Mouse (Mus musculus) hindbrain, embryonic 13.5 days (tissue): ENCODE measurements around the gene Lhx3. TPM values are rescaled to one million over a fixed set of nuclear protein-coding genes. Genes with fewer than 3 reads are reported as not detected.

Experiments
- ATAC-seq: fragments of 200-750 bp; cut with Nextera tagmentation; 2 replicates; pipeline ENCODE4 v1.8.0; 2017; ENCODE audit warnings: moderate TSS enrichment; ENCODE audit not compliant: low FRiP score
- H3K27ac ChIP-seq: fragments of 300-500 bp; sonication (generic); 2 replicates; pipeline ENCODE4 v1.5.1; 2015; ENCODE audit warnings: inconsistent platforms, mild to moderate bottlenecking, moderate library complexity
- H3K27me3 ChIP-seq: fragments of 300-500 bp; sonication (generic); 2 replicates; pipeline ENCODE4 v1.6.1; 2015; ENCODE audit warnings: mild to moderate bottlenecking, inconsistent platforms
- H3K36me3 ChIP-seq: fragments of 300-500 bp; sonication (generic); 2 replicates; pipeline ENCODE4 v1.6.1; 2015; ENCODE audit warnings: mild to moderate bottlenecking, inconsistent platforms
- H3K4me1 ChIP-seq: fragments of 300-500 bp; sonication (generic); replicated peaks from 2 replicates; pipeline ENCODE4 v1.6.1; 2015; ENCODE audit warnings: inconsistent platforms
- H3K4me2 ChIP-seq: fragments of 300-500 bp; sonication (generic); 2 replicates; pipeline ENCODE4 v1.6.1; 2015; ENCODE audit warnings: inconsistent platforms, mild to moderate bottlenecking, moderate library complexity
- H3K4me3 ChIP-seq: fragments of 300-500 bp; sonication (generic); 2 replicates; pipeline ENCODE4 v1.5.1; 2015; ENCODE audit warnings: mild to moderate bottlenecking, inconsistent platforms
- H3K9ac ChIP-seq: fragments of 300-500 bp; sonication (generic); 2 replicates; pipeline ENCODE4 v1.6.1; 2015; ENCODE audit warnings: mild to moderate bottlenecking, inconsistent platforms
- H3K9me3 ChIP-seq: fragments of 300-500 bp; sonication (generic); 2 replicates; pipeline ENCODE4 v1.6.1; 2016; ENCODE audit warnings: inconsistent platforms
- WGBS: fragments of 180-500 bp; shearing (Covaris S2); methylation state at CpG from one replicate; pipeline ENCODE4 v1.1.7; 2015; 5-methylcytosine and 5-hydroxymethylcytosine counted together
- polyA plus RNA-seq: library from polyadenylated mRNA; unstranded; fragments of >200 nt; fragmentation: Nextera tagmentation; extraction: Ambion mirVana; gene quantifications from 2 replicates; pipeline ENCODE4 v1.2.1, GENCODE M21; 2015

Gene Lhx3
- polyA plus RNA-seq, 1 experiment from 2014 or later = 5.2 TPM

DNA sequence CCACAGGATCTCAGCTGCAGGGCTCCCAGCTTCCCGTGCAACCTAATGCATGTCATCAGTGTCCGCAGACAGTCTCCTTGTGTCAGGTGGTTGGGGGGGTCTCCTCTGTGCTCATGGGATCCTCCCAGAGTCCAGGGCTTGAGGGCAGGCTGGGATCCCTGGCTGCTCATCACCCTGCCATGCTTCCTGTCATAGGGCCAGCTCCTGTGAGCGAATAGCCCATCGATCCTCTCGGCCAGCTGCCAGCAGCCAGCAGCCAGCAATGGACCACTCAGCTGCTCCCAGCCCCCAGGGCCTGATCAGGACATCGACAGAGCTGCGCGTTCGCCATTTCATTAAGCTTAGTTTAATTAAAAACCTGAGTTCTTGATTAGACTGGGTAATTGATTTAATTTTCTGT, 50.0 kb downstream of the Lhx3 start:
- no peaks in the 10 kb centered on the region for H3K9me3 ChIP-seq

DNA sequence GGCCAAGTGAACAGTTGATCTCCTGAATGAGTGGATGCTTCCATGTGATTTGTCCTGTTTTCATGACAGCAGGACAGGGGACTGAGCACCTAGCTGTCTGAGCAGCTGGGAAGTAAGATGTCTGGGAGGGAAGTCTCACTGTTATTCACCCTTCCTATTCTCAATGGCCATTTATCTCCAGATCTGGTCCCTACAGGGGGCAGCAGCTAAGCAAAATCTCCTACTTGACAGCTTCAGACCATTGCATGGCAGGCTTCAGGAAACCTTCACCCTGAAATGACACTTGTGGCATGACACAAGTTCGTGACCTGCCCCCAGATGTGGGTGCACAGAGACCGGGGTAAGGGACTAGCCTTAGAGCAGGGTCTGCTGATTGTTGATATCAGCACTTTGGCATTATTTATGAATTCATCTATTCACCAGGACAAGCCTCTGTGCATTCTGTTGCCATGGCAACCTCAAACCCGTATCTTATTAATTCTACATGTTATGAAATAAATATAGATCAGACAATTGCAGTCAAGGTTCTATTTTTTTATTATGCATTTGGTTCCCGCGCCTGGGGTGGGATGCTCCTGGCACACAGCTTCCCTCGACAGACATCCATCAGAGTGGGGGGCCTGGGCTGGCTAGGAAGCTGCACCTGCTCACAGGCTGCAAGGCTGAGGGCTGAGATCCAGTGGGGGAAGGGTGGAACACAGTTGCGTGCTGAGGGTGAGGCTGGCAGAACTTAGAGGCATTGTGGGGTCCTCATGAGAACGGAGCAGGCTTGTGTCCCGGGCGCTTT, 51.7 kb downstream of the Lhx3 start:
- no peaks in the 10 kb centered on the region for H3K27me3 ChIP-seq
- H3K9ac ChIP-seq = no peak overlapping the region
- peaks cover 32% of the 10 kb centered on the region for H3K4me1 ChIP-seq
- H3K27ac ChIP-seq = peak overlapping the region; percentile 75
- H3K4me3 ChIP-seq = no peak overlapping the region
- 38% methylated on average over 10 of the region's 10 CpGs for WGBS
- peak; percentile 80 for ATAC-seq
- H3K4me2 ChIP-seq = peak overlapping the region; percentile 8; the same call in 1 of the 2 replicates
- no peaks in the 10 kb centered on the region for H3K36me3 ChIP-seq
- no peaks in the 10 kb centered on the region for H3K9me3 ChIP-seq

More for the DNA sequence above, 50.0 kb downstream of the Lhx3 start:
- WGBS = 50% methylated on average over 9 of the region's 9 CpGs
- Histone ChIP-seq H3K4me1 (peaks cover 32% of the 10 kb centered on the region), H3K36me3 (no peaks in the 10 kb centered on the region), H3K27me3 (no peaks in the 10 kb centered on the region), H3K9ac (no peak overlapping the region), H3K27ac (peak overlapping the region; percentile 75; the same call in 1 of the 2 replicates), H3K4me2 (no peak overlapping the region), H3K4me3 (no peak overlapping the region)
- ATAC-seq = peak; percentile 21; the same call in 1 of the 2 replicates

DNA sequence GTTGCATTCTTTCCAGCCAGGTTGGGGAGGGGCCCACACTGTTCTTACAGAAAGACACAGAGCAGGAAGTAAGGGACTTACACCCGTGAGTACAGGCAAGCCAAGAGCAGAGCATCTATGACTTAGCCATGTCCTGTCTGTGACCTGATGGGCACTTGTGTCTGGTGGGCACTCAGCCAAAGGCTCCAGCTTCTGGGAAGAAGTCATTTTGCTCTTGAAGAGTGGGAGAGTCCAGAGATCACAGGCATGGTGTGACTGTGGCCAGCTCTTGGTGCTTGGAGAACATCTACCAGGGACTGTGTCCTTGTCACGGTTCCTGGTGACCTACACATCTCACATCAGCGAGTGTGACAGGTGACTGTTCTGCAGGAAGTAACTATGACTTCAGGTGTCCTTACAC, 52.4 kb downstream of the Lhx3 start:
- 74% methylated on average over 3 of the region's 3 CpGs for WGBS
- Histone ChIP-seq H3K36me3 (no peaks in the 10 kb centered on the region), H3K4me1 (peaks cover 32% of the 10 kb centered on the region), H3K4me2 (no peak overlapping the region), H3K9me3 (no peaks in the 10 kb centered on the region), H3K27me3 (no peaks in the 10 kb centered on the region), H3K27ac (peak overlapping the region; percentile 75), H3K4me3 (no peak overlapping the region), H3K9ac (no peak overlapping the region)
- ATAC-seq = no peak

DNA sequence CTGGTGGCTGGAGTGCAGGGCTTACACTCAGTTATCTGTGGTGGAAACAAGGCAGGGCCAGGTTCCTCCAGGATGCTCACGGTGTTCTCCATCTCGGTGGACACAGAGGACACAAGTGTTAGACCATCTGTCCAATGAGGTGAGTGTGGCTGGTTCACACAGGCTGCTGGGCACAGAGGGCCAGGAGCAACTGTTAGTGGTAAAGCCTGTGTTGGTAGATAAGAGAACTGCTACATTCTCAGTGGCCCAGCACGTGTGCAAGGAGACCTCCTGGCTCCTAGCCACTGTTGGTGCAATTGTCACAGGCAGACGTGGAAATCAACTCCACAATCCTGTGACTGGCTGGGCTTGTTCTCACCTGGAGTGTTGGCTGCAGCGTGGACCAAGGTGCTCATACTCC, 53.5 kb downstream of the Lhx3 start:
- H3K9ac ChIP-seq = no peak overlapping the region; the same call in 1 of the 2 replicates
- no peak overlapping the region for H3K4me3 ChIP-seq
- H3K9me3 ChIP-seq = no peaks in the 10 kb centered on the region
- H3K4me1 ChIP-seq = peaks cover 32% of the 10 kb centered on the region
- H3K4me2 ChIP-seq = no peak overlapping the region
- 71% methylated on average over 5 of the region's 5 CpGs for WGBS
- no peaks in the 10 kb centered on the region for H3K36me3 ChIP-seq
- no peak for ATAC-seq
- H3K27me3 ChIP-seq = no peaks in the 10 kb centered on the region
- H3K27ac ChIP-seq = no peak overlapping the region

DNA sequence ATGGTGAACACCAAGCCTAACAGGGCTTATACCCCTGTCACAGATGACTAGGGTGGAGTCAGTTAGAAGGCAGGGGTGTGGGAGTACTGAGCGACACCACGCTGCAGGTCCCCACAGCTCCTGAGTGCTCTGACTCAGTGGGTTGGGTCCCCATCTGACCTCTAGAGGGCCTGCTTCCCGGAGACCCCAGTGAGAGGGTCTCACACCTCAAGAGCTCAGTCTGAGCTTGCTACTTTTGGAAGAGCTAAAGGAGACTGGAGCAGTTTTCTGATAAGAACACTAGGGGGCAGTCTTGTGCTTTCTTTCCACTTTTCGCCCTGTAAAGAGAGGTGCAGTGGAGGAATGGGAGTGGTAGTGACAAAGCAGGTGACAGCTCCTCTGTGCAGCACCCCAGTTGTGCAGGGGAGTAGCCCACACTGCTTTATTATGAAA, 54.2 kb downstream of the Lhx3 start:
- Histone ChIP-seq H3K27me3 (no peaks in the 10 kb centered on the region), H3K36me3 (no peaks in the 10 kb centered on the region), H3K4me3 (no peak overlapping the region), H3K27ac (no peak overlapping the region), H3K4me1 (peaks cover 32% of the 10 kb centered on the region), H3K4me2 (no peak overlapping the region), H3K9ac (no peak overlapping the region; the same call in 1 of the 2 replicates), H3K9me3 (no peaks in the 10 kb centered on the region)
- WGBS = 5% methylated on average over 4 of the region's 4 CpGs
- ATAC-seq = peak; percentile 67

DNA sequence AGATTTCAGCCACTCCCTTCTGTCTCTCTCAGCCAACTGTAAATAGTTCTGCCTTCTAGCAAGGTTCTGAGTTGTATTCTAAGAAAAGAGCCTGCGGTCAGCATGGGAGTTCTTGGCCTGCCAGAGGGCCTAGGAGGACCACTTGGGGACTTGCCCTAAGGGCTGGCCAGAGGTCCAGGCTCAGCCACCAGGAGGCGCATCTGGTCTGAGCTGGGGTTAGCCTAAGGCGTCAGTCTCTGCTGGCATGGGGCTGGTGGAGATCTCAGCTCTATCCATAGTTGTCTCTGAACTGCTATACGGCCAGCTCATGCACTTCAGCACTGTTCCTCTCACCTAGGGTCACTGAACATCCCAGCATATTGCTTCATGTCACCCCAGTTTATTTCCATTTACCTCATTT, 54.8 kb downstream of the Lhx3 start:
- ATAC-seq = no peak

More for the DNA sequence above, 54.8 kb downstream of the Lhx3 start:
- H3K4me1 ChIP-seq = peaks cover 32% of the 10 kb centered on the region
- 31% methylated on average over 4 of the region's 4 CpGs for WGBS
- H3K4me2 ChIP-seq = no peak overlapping the region
- H3K27me3 ChIP-seq = no peaks in the 10 kb centered on the region
- no peaks in the 10 kb centered on the region for H3K36me3 ChIP-seq
- H3K9ac ChIP-seq = no peak overlapping the region
- H3K9me3 ChIP-seq = no peaks in the 10 kb centered on the region
- H3K27ac ChIP-seq = no peak overlapping the region
- no peak overlapping the region for H3K4me3 ChIP-seq

Other genes with a start within 250 kb of the Lhx3 start
- 50.8 and 68.5 TPM in 2 replicates for gene Camsap1, start 225.0 kb downstream of the Lhx3 start, polyA plus RNA-seq
- 111 and 114 TPM in 2 replicates for gene Ubac1, start 186.5 kb downstream of the Lhx3 start, polyA plus RNA-seq
- gene Nacc2, start 85.1 kb downstream of the Lhx3 start, polyA plus RNA-seq = 12.4 and 14.2 TPM in 2 replicates
- 13.2 and 13.9 TPM in 2 replicates for gene Qsox2, start 29.2 kb upstream of the Lhx3 start, polyA plus RNA-seq
- 0.18 and 0.23 TPM in 2 replicates for gene Ccdc187, start 86.3 kb upstream of the Lhx3 start, polyA plus RNA-seq
- 149 and 165 TPM in 2 replicates for gene Gpsm1, start 107.2 kb upstream of the Lhx3 start, polyA plus RNA-seq
- gene Dnlz, start 143.8 kb upstream of the Lhx3 start, polyA plus RNA-seq = 29.0 and 29.6 TPM in 2 replicates
- gene Card9, start 152.6 kb upstream of the Lhx3 start, polyA plus RNA-seq = 1.3 and 1.6 TPM in 2 replicates
- 27.8 and 35.2 TPM in 2 replicates for gene Snapc4, start 172.4 kb upstream of the Lhx3 start, polyA plus RNA-seq
- gene Entr1, start 181.0 kb upstream of the Lhx3 start, polyA plus RNA-seq = 154 and 162 TPM in 2 replicates
- gene Pmpca, start 181.1 kb upstream of the Lhx3 start, polyA plus RNA-seq = 94.3 and 95.6 TPM in 2 replicates
- gene Inpp5e, start 200.9 kb upstream of the Lhx3 start, polyA plus RNA-seq = 24.9 and 27.0 TPM in 2 replicates
- 18.3 and 18.5 TPM in 2 replicates for gene Sec16a, start 236.9 kb upstream of the Lhx3 start, polyA plus RNA-seq